Mouse (Mus musculus) erythroblast, embryonic 14.5 days (primary cell): ENCODE measurements around the gene Slamf9.

Source experiments
- GATA1 ChIP-seq: IDR thresholded peaks from 2 replicates; pipeline ENCODE4 v1.6.1; 2012; ENCODE audit warnings: low read length, inconsistent platforms, mixed read lengths
- TAL1 ChIP-seq: IDR thresholded peaks from 3 replicates; pipeline ENCODE4 v1.6.1; 2012; ENCODE audit warnings: low read length, inconsistent platforms, mixed read lengths

DNA sequence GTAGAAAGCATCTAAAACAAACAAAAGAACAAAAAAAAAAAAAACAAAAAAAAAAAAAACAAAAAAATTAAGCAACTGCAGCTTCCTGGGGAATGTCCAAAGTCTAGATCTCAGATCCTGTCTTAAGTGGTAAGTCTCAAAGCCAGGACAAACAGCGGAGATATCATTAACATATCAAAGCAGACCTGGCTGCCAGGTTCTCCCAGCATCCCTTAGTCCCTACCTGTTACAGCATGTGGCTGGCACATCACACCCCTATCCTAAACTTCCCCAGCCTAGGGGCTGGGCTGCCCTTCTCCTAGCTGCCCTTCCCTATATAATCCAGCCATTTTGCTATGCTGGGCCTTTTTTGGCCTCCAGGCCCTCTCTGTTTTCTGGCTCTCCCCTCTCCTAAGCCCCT lies 48.7 kb upstream of the Slamf9 start:
- no peak for TF ChIP-seq TAL1
- no peak for TF ChIP-seq GATA1
